27 mouse cellular contexts compared by ENCODE assay signal in genomic region chr7:113261690-113262089, GRCm38 (mm10). TPM values are rescaled to one million over a fixed set of nuclear protein-coding genes. Genes with fewer than 3 reads are reported as not detected.
DNase-seq lines count a peak whose midpoint lies in the region; ATAC-seq and TF ChIP-seq lines count a peak whose summit lies in the region.
"Had no signal": no experiment of that assay in that cellular context is flagged by ENCODE, and none has a peak within 500 bp of the region (broad histone marks: within the 10 kb centered on the region; RNA-seq: fewer than 3 reads in every experiment).

No protein-coding gene starts in this region.

- no peak for TF ChIP-seq CTCF in left cerebral cortex, adult 2 months (IDR thresholded peaks at IDR 0.05)
- TF ChIP-seq CTCF in E14TG2a.4 (conservative IDR thresholded peaks at IDR 0.05; ENCODE audit: low read length) (no peak), G1E (IDR thresholded peaks at IDR 0.05; ENCODE audit: low read depth, low read length) (no peak)

- no peak for DNase-seq in left cerebral cortex, adult 2 months (ENCODE audit: extremely low spot score in 1 of 2, low spot score in 2 of 2)
- no peak for DNase-seq in left cerebral cortex, postnatal 4 days
- DNase-seq in G1E (ENCODE audit: low spot score): peak; percentile 29
- no peak for DNase-seq in limb, embryonic 10.5 days (ENCODE audit: low spot score)
- DNase-seq in urinary bladder, adult 2 months (ENCODE audit: low spot score): no peak
- no peak for DNase-seq in ovary, postnatal 14 days (ENCODE audit: low spot score)
- DNase-seq: adrenal gland, adult 2 months; B cell, adult 2 months; cerebellum, adult 2 months; cerebellum, postnatal 25 days; heart, postnatal 14 days; kidney, adult 8-10 months; kidney, postnatal 10 days; right cerebral cortex, adult 18-20 months; right cerebral cortex, postnatal 4 days had no signal

- intact Hi-C loops in left cerebral cortex, adult 2 months (cut with DNase I): loop anchor here (5.0 kb wide), 1 partner anchor 344 kb away; no protein-coding TSS in a partner anchor
- intact Hi-C loops in left cerebral cortex, postnatal 4 days (cut with DNase I): no loop called here

- peaks cover 79% of the 10 kb centered on the region for H3K4me1 ChIP-seq in E14TG2a.4 (replicated peaks; ENCODE audit: low read depth, low read length)
- H3K4me1 ChIP-seq in G1E (ENCODE audit: insufficient read depth, low read depth, low read length): peaks cover 76% of the 10 kb centered on the region
- H3K4me1 ChIP-seq in limb, embryonic 10.5 days: peaks cover 34% of the 10 kb centered on the region

- H3K36me3 ChIP-seq in E14TG2a.4 (ENCODE audit: insufficient read depth, low read length) (peaks cover 5% of the 10 kb centered on the region; the same call in 1 of the 2 replicates), G1E (replicated peaks) (peaks cover 21% of the 10 kb centered on the region)
- H3K36me3 ChIP-seq in limb, embryonic 10.5 days: no peaks in the 10 kb centered on the region
- H3K36me3 ChIP-seq: embryonic facial prominence, embryonic 12.5 days; forebrain, embryonic 12.5 days; heart, embryonic 12.5 days; midbrain, embryonic 10.5 days; neural tube, embryonic 13.5 days had no signal

- peak overlapping the region; percentile 19; the same call in 1 of the 2 replicates for H3K27ac ChIP-seq in left cerebral cortex, adult 2 months
- H3K27ac ChIP-seq in limb, embryonic 10.5 days: peak overlapping the region; percentile 46; the same call in 1 of the 2 replicates
- H3K27ac ChIP-seq: embryonic facial prominence, embryonic 12.5 days; forebrain, embryonic 12.5 days; hindbrain, postnatal 0 days; macrophage; midbrain, embryonic 10.5 days; neural tube, embryonic 13.5 days had no signal

- no peaks in the 10 kb centered on the region for H3K27me3 ChIP-seq in E14TG2a.4 (ENCODE audit: insufficient read depth, low read length)
- no peaks in the 10 kb centered on the region for H3K27me3 ChIP-seq in G1E (ENCODE audit: insufficient read depth, low read length)
- H3K27me3 ChIP-seq in limb, embryonic 10.5 days (ENCODE audit: low read depth, poor library complexity, severe bottlenecking): no peaks in the 10 kb centered on the region
- H3K27me3 ChIP-seq: embryonic facial prominence, embryonic 12.5 days; heart, embryonic 12.5 days; neural tube, embryonic 13.5 days; Patski had no signal

- ATAC-seq in G1E (ENCODE audit: extremely low read depth, insufficient number of reproducible peaks, low FRiP score, poor library complexity, severe bottlenecking): peak; percentile 16; the same call in 1 of the 2 replicates
- ATAC-seq: hindbrain, postnatal 0 days; lung, postnatal 0 days; midbrain, embryonic 16.5 days; Patski had no signal

- WGBS in limb, embryonic 10.5 days: 41% methylated on average over 3 of the region's 3 CpGs

- peaks cover 14% of the 10 kb centered on the region for H3K9me3 ChIP-seq in E14TG2a.4 (ENCODE audit: low read length)
- H3K9me3 ChIP-seq in G1E (replicated peaks): no peaks in the 10 kb centered on the region
- no peaks in the 10 kb centered on the region for H3K9me3 ChIP-seq in limb, embryonic 10.5 days (replicated peaks)
- H3K9me3 ChIP-seq: embryonic facial prominence, embryonic 12.5 days; forebrain, embryonic 12.5 days; heart, embryonic 12.5 days; midbrain, embryonic 10.5 days; neural tube, embryonic 13.5 days had no signal

- no peak overlapping the region for H3K4me3 ChIP-seq in left cerebral cortex, adult 2 months
- H3K4me3 ChIP-seq in E14TG2a.4 (replicated peaks; ENCODE audit: low read length) (peak overlapping the region; percentile 68), G1E (ENCODE audit: low read depth, low read length) (peak overlapping the region; percentile 74)
- H3K4me3 ChIP-seq in limb, embryonic 10.5 days: no peak overlapping the region
- H3K4me3 ChIP-seq: embryonic facial prominence, embryonic 12.5 days; forebrain, embryonic 12.5 days; heart, embryonic 12.5 days; midbrain, embryonic 10.5 days; myocyte; neural tube, embryonic 13.5 days had no signal

RNA-seq across cellular contexts. Expression of gene Arntl, which starts 54.4 kb away (rescaled TPM):
- total RNA-seq in left cerebral cortex, adult 2 months (2021): 10 to 100 TPM; 41.6 to 50.4 TPM
- total RNA-seq in left cerebral cortex, postnatal 4 days (2021): 10 to 100 TPM; 35.3 to 39.0 TPM
- total RNA-seq in G1E (2014; fragmentation: Nextera tagmentation) (29.2 and 29.9 TPM in 2 replicates), G1E (2017) (22.0 and 23.8 TPM in 2 replicates)
- 3.0 and 4.6 TPM in 2 replicates for polyA plus RNA-seq in G1E (2012)
- 8.0 and 9.6 TPM in 2 replicates for polyA plus RNA-seq in limb, embryonic 10.5 days (2016; fragmentation: Nextera tagmentation; extraction: Ambion mirVana)
- polyA plus RNA-seq in urinary bladder, adult 2 months (2012; rRNA removed): 2.7 and 3.1 TPM in 2 replicates

Comparison
In these comparisons a context has a peak if more than half of its experiments do, and no peak if none do; other contexts are left out.
1. H3K4me3 ChIP-seq: peak in E14TG2a.4 (single experiment) and G1E (single experiment); none in left cerebral cortex, adult 2 months (single experiment) and limb, embryonic 10.5 days (single experiment).